Mouse (Mus musculus) spleen, adult 2 months (tissue): ENCODE results near the gene Cemip.

ENCODE experiments used
- CTCF ChIP-seq: fragments of 200-500 bp; IDR thresholded peaks from 2 replicates; pipeline ENCODE4 v1.5.1; 2011; ENCODE audit warnings: mild to moderate bottlenecking, inconsistent platforms; ENCODE audit not compliant: insufficient read depth, insufficient read length, insufficient replicate concordance; ENCODE audit errors: extremely low read depth
- POLR2A ChIP-seq: fragments of 200-500 bp; IDR thresholded peaks from 2 replicates; pipeline ENCODE4 v1.6.1; 2011; ENCODE audit warnings: low read depth, low read length, inconsistent platforms

DNA sequence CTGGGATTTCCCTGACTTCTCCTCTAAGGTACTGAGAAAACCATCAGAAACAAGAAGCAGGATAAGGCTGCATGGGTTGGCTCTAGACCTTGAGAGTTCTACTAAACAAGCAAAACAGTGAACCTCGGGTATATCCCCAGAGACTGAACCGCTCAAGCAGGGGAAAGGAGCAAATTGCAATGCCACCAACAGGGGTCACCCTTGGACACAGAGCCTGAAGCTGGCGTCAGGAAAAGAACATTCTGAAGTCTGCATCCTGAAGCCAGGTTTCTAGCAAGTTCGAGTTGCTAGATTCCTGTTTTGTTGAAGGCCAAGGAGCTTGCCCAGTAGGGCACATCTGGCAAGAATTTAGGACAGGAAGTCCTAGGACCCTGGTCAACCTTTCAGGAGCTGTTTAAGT, 2.7 kb upstream of the Cemip start:
- TF ChIP-seq CTCF, result peak; percentile 79; the same call in 1 of the 2 replicates
- TF ChIP-seq POLR2A, result no peak
